8 mouse cellular contexts compared by ENCODE assay signal in the genomic region with DNA sequence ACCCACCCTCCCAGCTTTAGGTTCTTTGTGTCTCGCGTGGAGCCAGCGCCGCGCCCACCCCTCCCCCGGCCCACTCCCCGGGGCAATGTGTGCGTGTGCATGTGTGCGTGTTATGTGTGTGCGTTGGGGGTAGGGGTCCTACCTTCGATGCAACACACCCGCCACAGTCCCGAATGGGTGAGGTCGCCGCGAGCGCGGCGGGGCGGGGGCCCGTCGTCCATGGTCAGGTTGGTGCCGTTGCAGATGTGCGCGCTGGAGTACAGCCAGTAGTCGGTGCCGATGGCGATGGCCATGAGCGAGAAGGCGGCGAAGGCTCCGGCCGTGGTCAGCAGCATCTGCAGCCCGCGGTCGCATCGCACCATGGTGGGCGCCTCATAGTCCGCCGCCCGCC. TPM values are rescaled to one million over a fixed set of nuclear protein-coding genes. Genes with fewer than 3 reads are reported as not detected.
DNase-seq lines count a peak whose midpoint lies in the region; ATAC-seq lines count a peak whose summit lies in the region.

No protein-coding gene starts in this region.

- H3K36me3 ChIP-seq in heart, embryonic 12.5 days, result no peaks in the 10 kb centered on the region
- peaks cover 11% of the 10 kb centered on the region for H3K36me3 ChIP-seq in forebrain, embryonic 13.5 days (ENCODE audit: poor library complexity, severe bottlenecking)
- H3K36me3 ChIP-seq in neural tube, embryonic 14.5 days (ENCODE audit: control insufficient read depth, insufficient read depth, low read length), result no peaks in the 10 kb centered on the region

- H3K9me3 ChIP-seq in heart, embryonic 12.5 days (replicated peaks), result no peaks in the 10 kb centered on the region
- H3K9me3 ChIP-seq in forebrain, embryonic 13.5 days (replicated peaks), result no peaks in the 10 kb centered on the region
- H3K9me3 ChIP-seq in neural tube, embryonic 14.5 days (ENCODE audit: control insufficient read depth, low read length), result no peaks in the 10 kb centered on the region

- WGBS in heart, embryonic 12.5 days, result under 1% methylated on average over 40 of the region's 41 CpGs
- WGBS in forebrain, embryonic 13.5 days, result under 1% methylated on average over 34 of the region's 41 CpGs
- WGBS in neural tube, embryonic 14.5 days, result 0% methylated on average over 34 of the region's 41 CpGs

- H3K27me3 ChIP-seq in heart, embryonic 12.5 days (replicated peaks), result peaks cover 100% of the 10 kb centered on the region
- H3K27me3 ChIP-seq in forebrain, embryonic 13.5 days, result peaks cover 6% of the 10 kb centered on the region
- H3K27me3 ChIP-seq in neural tube, embryonic 14.5 days (ENCODE audit: control insufficient read depth, insufficient read depth, low read length), result no peaks in the 10 kb centered on the region; the same call in 1 of the 2 replicates

- H3K9ac ChIP-seq in heart, embryonic 12.5 days, result peak overlapping the region; percentile 59
- peak overlapping the region; percentile 87 for H3K9ac ChIP-seq in forebrain, embryonic 13.5 days
- H3K9ac ChIP-seq in neural tube, embryonic 14.5 days (replicated peaks; ENCODE audit: low read depth, low read length), result peak overlapping the region; percentile 98

- DNase-seq in heart, adult 8-10 months (ENCODE audit: low spot score), result no peak
- DNase-seq in ZHBTc4 (ENCODE audit: low read depth, low spot score), result peak; percentile 37
- DNase-seq in kidney, postnatal 4 days, result peak; percentile 57 to 67
- no peak for DNase-seq in spleen, postnatal 36 days (ENCODE audit: low spot score in 2 of 2)
- DNase-seq in urinary bladder, postnatal 10 days (ENCODE audit: low spot score), result no peak

- peak overlapping the region; percentile 100 for H3K4me2 ChIP-seq in heart, embryonic 12.5 days
- H3K4me2 ChIP-seq in forebrain, embryonic 13.5 days, result peak overlapping the region; percentile 93
- peak overlapping the region; percentile 73 for H3K4me2 ChIP-seq in neural tube, embryonic 14.5 days (ENCODE audit: low read depth, low read length)

- peak overlapping the region; percentile 65 for H3K4me3 ChIP-seq in heart, embryonic 12.5 days
- H3K4me3 ChIP-seq in forebrain, embryonic 13.5 days, result peak overlapping the region; percentile 79
- peak overlapping the region; percentile 83 for H3K4me3 ChIP-seq in neural tube, embryonic 14.5 days (ENCODE audit: low read depth, low read length)

- 0 out of 2 replicates have a peak, but pooled peaks have one; percentile 3 for ATAC-seq in heart, embryonic 12.5 days (ENCODE audit: insufficient number of reproducible peaks, low FRiP score)
- ATAC-seq in forebrain, embryonic 13.5 days, result peak; percentile 43
- peak; percentile 48 for ATAC-seq in neural tube, embryonic 14.5 days (ENCODE audit: low read depth)

- H3K4me1 ChIP-seq in heart, embryonic 12.5 days (replicated peaks), result peaks cover 23% of the 10 kb centered on the region
- peaks cover 39% of the 10 kb centered on the region for H3K4me1 ChIP-seq in forebrain, embryonic 13.5 days
- peaks cover 31% of the 10 kb centered on the region for H3K4me1 ChIP-seq in neural tube, embryonic 14.5 days (ENCODE audit: control insufficient read depth, insufficient read depth, low read length)

- H3K27ac ChIP-seq in heart, embryonic 12.5 days (ENCODE audit: poor library complexity, severe bottlenecking), result no peak overlapping the region
- H3K27ac ChIP-seq in forebrain, embryonic 13.5 days, result peak overlapping the region; percentile 93
- H3K27ac ChIP-seq in neural tube, embryonic 14.5 days (ENCODE audit: low read depth, low read length), result peak overlapping the region; percentile 97

RNA-seq across cellular contexts. Expression of a gene that starts 0.3 kb away (rescaled TPM):
- polyA plus RNA-seq in heart, embryonic 12.5 days (2016; fragmentation: Nextera tagmentation; extraction: Ambion mirVana), result 0.37 and 0.83 TPM in 2 replicates
- not detected for total RNA-seq in heart, adult 8-10 months (2022)
- polyA plus RNA-seq in forebrain, embryonic 13.5 days (2015; fragmentation: Nextera tagmentation; extraction: Ambion mirVana), result 23.1 and 27.6 TPM in 2 replicates
- 62.2 and 67.5 TPM in 2 replicates for polyA plus RNA-seq in neural tube, embryonic 14.5 days (2014; fragmentation: Nextera tagmentation; extraction: Ambion mirVana)

Comparison
In these comparisons a context has a peak if more than half of its experiments do, and no peak if none do; other contexts are left out.
1. DNase-seq: peak in ZHBTc4 (single experiment) and kidney, postnatal 4 days (2 of 2); none in heart, adult 8-10 months (single experiment), spleen, postnatal 36 days (0 of 2) and urinary bladder, postnatal 10 days (single experiment).
2. RNA of a gene that starts 0.3 kb away (polyA plus RNA-seq): 62.2 to 67.5 TPM in neural tube, embryonic 14.5 days and 23.1 to 27.6 TPM in forebrain, embryonic 13.5 days; 0.37 to 0.83 TPM in heart, embryonic 12.5 days; every median in the first group is over 10 times any median in the second.
3. Peak in every context shown above with its lines, with median percentiles within 50 percentile points of each other: ATAC-seq, H3K4me2 ChIP-seq, H3K4me3 ChIP-seq and H3K9ac ChIP-seq.